Mouse (Mus musculus) heart, embryonic 13.5 days (tissue): ENCODE data around the gene Gm17334. TPM values are rescaled to one million over a fixed set of nuclear protein-coding genes. Genes with fewer than 3 reads are reported as not detected.

Experiments used
- ATAC-seq: fragments of 200-750 bp; cut with Nextera tagmentation; 2 replicates; pipeline ENCODE4 v1.8.0; 2017; ENCODE audit warnings: moderate TSS enrichment; ENCODE audit not compliant: insufficient number of reproducible peaks, low FRiP score, low TSS enrichment; ENCODE audit errors: extremely low read depth
- H3K27ac ChIP-seq: fragments of 300-500 bp; sonication (generic); replicated peaks from 2 replicates; pipeline ENCODE4 v1.5.1; 2015; ENCODE audit warnings: moderate library complexity, mild to moderate bottlenecking, inconsistent platforms
- H3K27me3 ChIP-seq: fragments of 300-500 bp; sonication (generic); replicated peaks from 2 replicates; pipeline ENCODE4 v1.6.1; 2015; ENCODE audit warnings: mild to moderate bottlenecking, inconsistent platforms
- H3K36me3 ChIP-seq: fragments of 300-500 bp; sonication (generic); 2 replicates; pipeline ENCODE4 v1.6.1; 2015; ENCODE audit warnings: mild to moderate bottlenecking, inconsistent platforms
- H3K4me1 ChIP-seq: fragments of 300-500 bp; sonication (generic); 2 replicates; pipeline ENCODE4 v1.6.1; 2015; ENCODE audit warnings: inconsistent platforms
- H3K4me2 ChIP-seq: fragments of 300-500 bp; sonication (generic); 2 replicates; pipeline ENCODE4 v1.6.1; 2015; ENCODE audit warnings: inconsistent platforms, mild to moderate bottlenecking, moderate library complexity
- H3K4me3 ChIP-seq: fragments of 300-500 bp; sonication (generic); 2 replicates; pipeline ENCODE4 v1.5.1; 2015; ENCODE audit warnings: moderate library complexity, mild to moderate bottlenecking, inconsistent platforms
- H3K9ac ChIP-seq: fragments of 300-500 bp; sonication (generic); 2 replicates; pipeline ENCODE4 v1.6.1; 2015; ENCODE audit warnings: inconsistent platforms, mild to moderate bottlenecking, moderate library complexity
- H3K9me3 ChIP-seq: fragments of 300-500 bp; sonication (generic); 2 replicates; pipeline ENCODE4 v1.6.1; 2016; ENCODE audit warnings: inconsistent platforms
- WGBS: fragments of 180-500 bp; shearing (Covaris S2); methylation state at CpG from one replicate; pipeline ENCODE4 v1.1.7; 2015; ENCODE audit warnings: mixed read lengths; 5-methylcytosine and 5-hydroxymethylcytosine counted together
- polyA plus RNA-seq: library from polyadenylated mRNA; unstranded; fragments of >200 nt; fragmentation: Nextera tagmentation; extraction: Ambion mirVana; gene quantifications from 2 replicates; pipeline ENCODE4 v1.2.1, GENCODE M21; 2015

The Gm17334 gene
- polyA plus RNA-seq, 1 experiment from 2014 or later: 0.21 TPM

- H3K36me3 ChIP-seq: no peaks in the 10 kb centered on the region
- no peak for ATAC-seq
- peaks cover 7% of the 10 kb centered on the region; the same call in 1 of the 2 replicates for H3K4me1 ChIP-seq
- H3K27me3 ChIP-seq: no peaks in the 10 kb centered on the region
- no peak overlapping the region for H3K27ac ChIP-seq
- whole genome bisulfite sequencing: 58% methylated on average over 5 of the region's 5 CpGs
- no peaks in the 10 kb centered on the region for H3K9me3 ChIP-seq
- H3K4me2 ChIP-seq: no peak overlapping the region
- H3K4me3 ChIP-seq: no peak overlapping the region
- no peak overlapping the region for H3K9ac ChIP-seq
These were observed 37.2 kb upstream of the Gm17334 start for GRCm38 (mm10) chr11:53810156-53810555.

GRCm38 (mm10) chr11:53809354-53809753, 36.4 kb upstream of the Gm17334 start:
- Histone ChIP-seq H3K4me3 (no peak overlapping the region), H3K9me3 (no peaks in the 10 kb centered on the region), H3K36me3 (no peaks in the 10 kb centered on the region), H3K27me3 (no peaks in the 10 kb centered on the region), H3K4me1 (peaks cover 7% of the 10 kb centered on the region; the same call in 1 of the 2 replicates), H3K9ac (no peak overlapping the region), H3K27ac (no peak overlapping the region), H3K4me2 (no peak overlapping the region)
- ATAC-seq: no peak
- 47% methylated on average over 5 of the region's 5 CpGs for WGBS

GRCm38 (mm10) chr11:53805786-53806185, 32.8 kb upstream of the Gm17334 start:
- H3K27me3 ChIP-seq: no peaks in the 10 kb centered on the region; the same call in 1 of the 2 replicates
- no peak for ATAC-seq
- 66% methylated on average over 9 of the region's 9 CpGs for WGBS
- no peak overlapping the region for H3K4me2 ChIP-seq
- H3K4me1 ChIP-seq: peaks cover 7% of the 10 kb centered on the region; the same call in 1 of the 2 replicates
- no peaks in the 10 kb centered on the region for H3K9me3 ChIP-seq
- H3K36me3 ChIP-seq: no peaks in the 10 kb centered on the region
- no peak overlapping the region for H3K9ac ChIP-seq
- H3K4me3 ChIP-seq: no peak overlapping the region
- no peak overlapping the region for H3K27ac ChIP-seq

GRCm38 (mm10) chr11:53804569-53805344, 31.8 kb upstream of the Gm17334 start:
- Histone ChIP-seq H3K27ac (no peak overlapping the region), H3K9me3 (no peaks in the 10 kb centered on the region), H3K36me3 (no peaks in the 10 kb centered on the region), H3K4me1 (peaks cover 7% of the 10 kb centered on the region; the same call in 1 of the 2 replicates), H3K4me2 (no peak overlapping the region), H3K9ac (no peak overlapping the region), H3K4me3 (no peak overlapping the region), H3K27me3 (no peaks in the 10 kb centered on the region; the same call in 1 of the 2 replicates)
- no peak for ATAC-seq
- 80% methylated on average over 14 of the region's 14 CpGs for WGBS

GRCm38 (mm10) chr11:53803494-53803893, 30.5 kb upstream of the Gm17334 start:
- H3K4me1 ChIP-seq: peaks cover 7% of the 10 kb centered on the region; the same call in 1 of the 2 replicates
- H3K9me3 ChIP-seq: no peaks in the 10 kb centered on the region
- ATAC-seq: no peak

GRCm38 (mm10) chr11:53803093-53803492, 30.1 kb upstream of the Gm17334 start:
- no peaks in the 10 kb centered on the region for H3K36me3 ChIP-seq
- WGBS: 56% methylated on average over 12 of the region's 12 CpGs
- H3K4me2 ChIP-seq: no peak overlapping the region
- peaks cover 7% of the 10 kb centered on the region; the same call in 1 of the 2 replicates for H3K4me1 ChIP-seq
- no peak for ATAC-seq
- H3K9me3 ChIP-seq: no peaks in the 10 kb centered on the region
- no peaks in the 10 kb centered on the region; the same call in 1 of the 2 replicates for H3K27me3 ChIP-seq
- H3K27ac ChIP-seq: no peak overlapping the region
- no peak overlapping the region for H3K4me3 ChIP-seq
- H3K9ac ChIP-seq: no peak overlapping the region

More at GRCm38 (mm10) chr11:53803494-53803893, 30.5 kb upstream of the Gm17334 start:
- no peak overlapping the region for H3K4me3 ChIP-seq
- no peaks in the 10 kb centered on the region for H3K36me3 ChIP-seq
- WGBS: 68% methylated on average over 6 of the region's 6 CpGs
- H3K27me3 ChIP-seq: no peaks in the 10 kb centered on the region; the same call in 1 of the 2 replicates
- H3K4me2 ChIP-seq: no peak overlapping the region
- H3K9ac ChIP-seq: no peak overlapping the region
- H3K27ac ChIP-seq: no peak overlapping the region

GRCm38 (mm10) chr11:53800975-53801374, 28.0 kb upstream of the Gm17334 start:
- Histone ChIP-seq H3K4me3 (no peak overlapping the region), H3K36me3 (no peaks in the 10 kb centered on the region), H3K4me2 (no peak overlapping the region), H3K9ac (no peak overlapping the region), H3K4me1 (peaks cover 18% of the 10 kb centered on the region), H3K9me3 (no peaks in the 10 kb centered on the region), H3K27ac (no peak overlapping the region), H3K27me3 (no peaks in the 10 kb centered on the region; the same call in 1 of the 2 replicates)
- ATAC-seq: no peak
- 84% methylated on average over 5 of the region's 5 CpGs for WGBS

GRCm38 (mm10) chr11:53800036-53800435, 27.0 kb upstream of the Gm17334 start:
- H3K27ac ChIP-seq: no peak overlapping the region
- no peak overlapping the region for H3K4me2 ChIP-seq
- H3K9ac ChIP-seq: no peak overlapping the region
- H3K27me3 ChIP-seq: no peaks in the 10 kb centered on the region; the same call in 1 of the 2 replicates
- peaks cover 24% of the 10 kb centered on the region for H3K4me1 ChIP-seq
- H3K4me3 ChIP-seq: no peak overlapping the region
- ATAC-seq: no peak
- no peaks in the 10 kb centered on the region for H3K36me3 ChIP-seq
- H3K9me3 ChIP-seq: no peaks in the 10 kb centered on the region
- WGBS: 70% methylated on average over 4 of the region's 4 CpGs

- Histone ChIP-seq H3K36me3 (no peaks in the 10 kb centered on the region), H3K27me3 (no peaks in the 10 kb centered on the region; the same call in 1 of the 2 replicates), H3K27ac (no peak overlapping the region), H3K4me3 (no peak overlapping the region), H3K9ac (no peak overlapping the region), H3K9me3 (no peaks in the 10 kb centered on the region), H3K4me1 (peaks cover 37% of the 10 kb centered on the region), H3K4me2 (no peak overlapping the region)
- WGBS: 86% methylated on average over 10 of the region's 10 CpGs
- ATAC-seq: no peak
These were observed 25.2 kb upstream of the Gm17334 start for GRCm38 (mm10) chr11:53798041-53798711.

- H3K9me3 ChIP-seq: 0 out of 2 replicates have a peak, but pooled peaks cover 4% of the 10 kb centered on the region
- H3K9ac ChIP-seq: no peak overlapping the region
- H3K36me3 ChIP-seq: no peaks in the 10 kb centered on the region
- WGBS: 63% methylated on average over 6 of the region's 6 CpGs
- H3K27ac ChIP-seq: no peak overlapping the region
- H3K4me3 ChIP-seq: no peak overlapping the region
- ATAC-seq: no peak
- no peak overlapping the region for H3K4me2 ChIP-seq
- peaks cover 37% of the 10 kb centered on the region for H3K4me1 ChIP-seq
- H3K27me3 ChIP-seq: no peaks in the 10 kb centered on the region; the same call in 1 of the 2 replicates
These were observed 24.5 kb upstream of the Gm17334 start for GRCm38 (mm10) chr11:53797386-53797920.
